Mouse (Mus musculus) liver, embryonic 15.5 days (tissue): ENCODE measurements around the gene BC049715. TPM values are rescaled to one million over a fixed set of nuclear protein-coding genes. Genes with fewer than 3 reads are reported as not detected.

ENCODE experiments used
- ATAC-seq: fragments of 200-750 bp; cut with Nextera tagmentation; 2 replicates; pipeline ENCODE4 v1.8.0; 2017; ENCODE audit warnings: moderate number of reproducible peaks, mild to moderate bottlenecking, moderate library complexity; ENCODE audit not compliant: insufficient read depth
- H3K27ac ChIP-seq: fragments of 300-500 bp; sonication (generic); replicated peaks from 2 replicates; pipeline ENCODE4 v1.5.1; 2015; ENCODE audit warnings: mild to moderate bottlenecking, inconsistent platforms
- H3K27me3 ChIP-seq: fragments of 300-500 bp; sonication (generic); 2 replicates; pipeline ENCODE4 v1.6.1; 2015; ENCODE audit warnings: mild to moderate bottlenecking, inconsistent platforms
- H3K36me3 ChIP-seq: fragments of 300-500 bp; sonication (generic); replicated peaks from 2 replicates; pipeline ENCODE4 v1.6.1; 2015; ENCODE audit warnings: moderate library complexity, mild to moderate bottlenecking, inconsistent platforms
- H3K4me1 ChIP-seq: fragments of 300-500 bp; sonication (generic); replicated peaks from 2 replicates; pipeline ENCODE4 v1.6.1; 2015; ENCODE audit warnings: inconsistent platforms
- H3K4me2 ChIP-seq: fragments of 300-500 bp; sonication (generic); 2 replicates; pipeline ENCODE4 v1.6.1; 2015; ENCODE audit warnings: moderate library complexity, mild to moderate bottlenecking, inconsistent platforms
- H3K4me3 ChIP-seq: fragments of 300-500 bp; sonication (generic); replicated peaks from 2 replicates; pipeline ENCODE4 v1.5.1; 2015; ENCODE audit warnings: mild to moderate bottlenecking, inconsistent platforms
- H3K9ac ChIP-seq: fragments of 300-500 bp; sonication (generic); 2 replicates; pipeline ENCODE4 v1.6.1; 2015; ENCODE audit warnings: moderate library complexity, mild to moderate bottlenecking, inconsistent platforms
- H3K9me3 ChIP-seq: fragments of 300-500 bp; sonication (generic); replicated peaks from 2 replicates; pipeline ENCODE4 v1.6.1; 2016; ENCODE audit warnings: inconsistent platforms
- WGBS: fragments of 180-500 bp; shearing (Covaris S2); methylation state at CpG from one replicate; pipeline ENCODE4 v1.1.7; 2015; ENCODE audit warnings: mixed read lengths; ENCODE audit not compliant: insufficient replicate concordance; 5-methylcytosine and 5-hydroxymethylcytosine counted together
- polyA plus RNA-seq: library from polyadenylated mRNA; unstranded; fragments of >200 nt; fragmentation: Nextera tagmentation; extraction: Ambion mirVana; gene quantifications from 2 replicates; pipeline ENCODE4 v1.2.1, GENCODE M21; 2015

Gene BC049715
- polyA plus RNA-seq, 1 experiment from 2014 or later = 1.0 TPM

GRCm38 (mm10) chr6:136809077-136809476 is 18.3 kb upstream of the BC049715 start:
- no peaks in the 10 kb centered on the region for H3K27me3 ChIP-seq
- peak overlapping the region; percentile 85 for H3K4me2 ChIP-seq
- H3K4me1 ChIP-seq = peaks cover 51% of the 10 kb centered on the region
- peak overlapping the region; percentile 88 for H3K9ac ChIP-seq
- H3K9me3 ChIP-seq = no peaks in the 10 kb centered on the region
- peak overlapping the region; percentile 94 for H3K4me3 ChIP-seq
- ATAC-seq = no peak
- 3% methylated on average over 14 of the region's 14 CpGs for WGBS
- H3K36me3 ChIP-seq = peaks cover 37% of the 10 kb centered on the region
- H3K27ac ChIP-seq = peak overlapping the region; percentile 91

- WGBS = 39% methylated on average over 13 of the region's 13 CpGs
- Histone ChIP-seq H3K9ac (peak overlapping the region; percentile 88), H3K4me1 (peaks cover 50% of the 10 kb centered on the region), H3K9me3 (no peaks in the 10 kb centered on the region), H3K4me2 (peak overlapping the region; percentile 85), H3K27me3 (no peaks in the 10 kb centered on the region), H3K27ac (peak overlapping the region; percentile 91), H3K4me3 (peak overlapping the region; percentile 94), H3K36me3 (peaks cover 43% of the 10 kb centered on the region)
- no peak for ATAC-seq
Measured at GRCm38 (mm10) chr6:136809673-136810072, 17.8 kb upstream of the BC049715 start.

GRCm38 (mm10) chr6:136811196-136811595 is 16.2 kb upstream of the BC049715 start:
- Histone ChIP-seq H3K4me1 (peaks cover 36% of the 10 kb centered on the region), H3K4me2 (no peak overlapping the region), H3K9ac (no peak overlapping the region), H3K36me3 (peaks cover 57% of the 10 kb centered on the region), H3K27ac (no peak overlapping the region), H3K4me3 (no peak overlapping the region), H3K9me3 (no peaks in the 10 kb centered on the region), H3K27me3 (no peaks in the 10 kb centered on the region)
- no peak for ATAC-seq
- 80% methylated on average over 10 of the region's 10 CpGs for WGBS

GRCm38 (mm10) chr6:136813117-136813516 is 14.3 kb upstream of the BC049715 start:
- no peak overlapping the region for H3K4me3 ChIP-seq
- peaks cover 20% of the 10 kb centered on the region for H3K4me1 ChIP-seq
- peaks cover 76% of the 10 kb centered on the region for H3K36me3 ChIP-seq
- 45% methylated on average over 4 of the region's 4 CpGs for WGBS
- no peak overlapping the region for H3K27ac ChIP-seq
- H3K9me3 ChIP-seq = no peaks in the 10 kb centered on the region
- no peak overlapping the region for H3K4me2 ChIP-seq
- no peak for ATAC-seq
- no peaks in the 10 kb centered on the region for H3K27me3 ChIP-seq
- no peak overlapping the region for H3K9ac ChIP-seq

GRCm38 (mm10) chr6:136815381-136815780 is 12.0 kb upstream of the BC049715 start:
- H3K36me3 ChIP-seq = peaks cover 95% of the 10 kb centered on the region
- H3K4me3 ChIP-seq = no peak overlapping the region
- H3K9me3 ChIP-seq = no peaks in the 10 kb centered on the region
- ATAC-seq = no peak
- no peak overlapping the region for H3K9ac ChIP-seq
- 81% methylated on average over 7 of the region's 7 CpGs for WGBS
- H3K4me2 ChIP-seq = no peak overlapping the region
- no peak overlapping the region for H3K27ac ChIP-seq
- peaks cover 8% of the 10 kb centered on the region for H3K4me1 ChIP-seq
- H3K27me3 ChIP-seq = no peaks in the 10 kb centered on the region

GRCm38 (mm10) chr6:136816826-136817225 is 10.6 kb upstream of the BC049715 start:
- H3K27me3 ChIP-seq = no peaks in the 10 kb centered on the region
- peaks cover 98% of the 10 kb centered on the region for H3K36me3 ChIP-seq
- H3K4me2 ChIP-seq = no peak overlapping the region
- H3K9me3 ChIP-seq = no peaks in the 10 kb centered on the region
- H3K27ac ChIP-seq = no peak overlapping the region
- H3K9ac ChIP-seq = no peak overlapping the region
- ATAC-seq = no peak
- no peak overlapping the region for H3K4me3 ChIP-seq
- WGBS = 91% methylated on average over 21 of the region's 21 CpGs
- no peaks in the 10 kb centered on the region for H3K4me1 ChIP-seq

GRCm38 (mm10) chr6:136817549-136817948 is 9.9 kb upstream of the BC049715 start:
- WGBS = 91% methylated on average over 3 of the region's 3 CpGs
- no peaks in the 10 kb centered on the region for H3K27me3 ChIP-seq
- ATAC-seq = no peak
- H3K9ac ChIP-seq = no peak overlapping the region
- H3K36me3 ChIP-seq = peaks cover 98% of the 10 kb centered on the region
- H3K9me3 ChIP-seq = no peaks in the 10 kb centered on the region
- H3K4me1 ChIP-seq = no peaks in the 10 kb centered on the region
- no peak overlapping the region for H3K27ac ChIP-seq
- no peak overlapping the region for H3K4me3 ChIP-seq
- no peak overlapping the region for H3K4me2 ChIP-seq

GRCm38 (mm10) chr6:136820381-136820780 is 7.0 kb upstream of the BC049715 start:
- H3K9ac ChIP-seq = no peak overlapping the region
- 94% methylated on average over 21 of the region's 21 CpGs for WGBS
- no peaks in the 10 kb centered on the region for H3K4me1 ChIP-seq
- H3K27me3 ChIP-seq = no peaks in the 10 kb centered on the region
- peaks cover 95% of the 10 kb centered on the region for H3K36me3 ChIP-seq
- no peak overlapping the region for H3K4me2 ChIP-seq
- no peak for ATAC-seq
- no peak overlapping the region for H3K4me3 ChIP-seq
- H3K27ac ChIP-seq = no peak overlapping the region
- H3K9me3 ChIP-seq = no peaks in the 10 kb centered on the region

- 0 out of 2 replicates have a peak, but pooled peaks cover 3% of the 10 kb centered on the region for H3K4me1 ChIP-seq
- no peak overlapping the region for H3K4me3 ChIP-seq
- H3K9me3 ChIP-seq = no peaks in the 10 kb centered on the region
- 89% methylated on average over 18 of the region's 18 CpGs for WGBS
- no peaks in the 10 kb centered on the region for H3K27me3 ChIP-seq
- no peak overlapping the region for H3K9ac ChIP-seq
- H3K27ac ChIP-seq = no peak overlapping the region
- no peak for ATAC-seq
- no peak overlapping the region for H3K4me2 ChIP-seq
- peaks cover 93% of the 10 kb centered on the region for H3K36me3 ChIP-seq
Measured at GRCm38 (mm10) chr6:136821086-136821485, 6.3 kb upstream of the BC049715 start.

- peaks cover 54% of the 10 kb centered on the region for H3K36me3 ChIP-seq
- no peaks in the 10 kb centered on the region for H3K9me3 ChIP-seq
- no peak overlapping the region for H3K27ac ChIP-seq
- no peak for ATAC-seq
- H3K4me1 ChIP-seq = peaks cover 18% of the 10 kb centered on the region
- H3K4me2 ChIP-seq = no peak overlapping the region
- 87% methylated on average over 8 of the region's 8 CpGs for WGBS
- H3K4me3 ChIP-seq = no peak overlapping the region
- no peak overlapping the region for H3K9ac ChIP-seq
- no peaks in the 10 kb centered on the region for H3K27me3 ChIP-seq
Measured at GRCm38 (mm10) chr6:136824987-136825386, 2.4 kb upstream of the BC049715 start.

- Histone ChIP-seq H3K4me2 (peak overlapping the region; percentile 74), H3K36me3 (peaks cover 33% of the 10 kb centered on the region), H3K9ac (peak overlapping the region; percentile 99), H3K9me3 (no peaks in the 10 kb centered on the region), H3K4me1 (peaks cover 18% of the 10 kb centered on the region), H3K4me3 (peak overlapping the region; percentile 98), H3K27ac (peak overlapping the region; percentile 85), H3K27me3 (peaks cover 8% of the 10 kb centered on the region; the same call in 1 of the 2 replicates)
- WGBS = 5% methylated on average over 7 of the region's 7 CpGs
- no peak for ATAC-seq
Measured at GRCm38 (mm10) chr6:136827116-136827515, 310 bp upstream of the BC049715 start.
